Mouse (Mus musculus) ovary, postnatal 36 days (tissue): ENCODE data around the gene Mcm9.

Source experiments
- DNase-seq: peaks from one replicate; pipeline ENCODE4 v3.0.0; 2022; ENCODE audit warnings: low spot score, mixed read lengths

The Mcm9 gene

DNA sequence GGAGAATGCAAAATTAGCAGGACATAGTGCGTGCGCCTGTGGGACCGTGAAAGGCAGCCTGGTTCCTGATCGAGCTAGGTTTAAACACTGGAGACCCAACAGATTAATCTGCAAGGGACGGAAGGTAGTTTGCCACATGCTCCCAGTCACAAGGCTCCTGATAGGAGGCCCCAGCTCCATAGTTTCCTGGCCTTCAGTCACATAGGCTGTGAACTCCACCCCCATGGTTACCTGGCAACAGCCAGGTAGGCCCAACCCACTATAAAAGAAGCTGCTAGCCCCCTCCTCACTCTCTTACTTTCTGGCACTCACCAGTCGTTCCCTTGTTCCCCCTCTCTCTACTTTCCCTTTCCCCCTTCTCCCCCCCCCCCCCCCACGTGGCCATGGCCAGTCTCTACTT, 50.1 kb downstream of the Mcm9 start:
- peak; percentile 14 for DNase-seq

DNA sequence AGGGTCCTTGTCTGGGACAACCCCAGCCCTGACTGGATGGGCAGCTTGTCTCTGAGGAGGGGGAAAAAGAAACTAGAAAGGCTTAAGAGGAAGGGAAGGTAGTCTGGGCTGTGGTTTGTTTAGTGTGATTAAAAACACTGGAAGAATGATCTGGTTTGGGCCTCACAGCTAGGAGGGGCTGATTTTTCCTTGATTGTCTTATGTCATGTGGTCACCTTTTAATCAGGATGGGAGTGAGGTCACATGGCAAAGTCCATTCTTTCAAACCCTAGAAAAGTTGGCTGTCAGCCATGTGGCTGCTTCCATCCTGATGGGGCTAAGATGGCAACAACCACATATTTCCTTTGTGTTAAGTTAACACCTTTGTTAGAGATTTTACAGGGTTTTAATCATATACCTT, 61.7 kb downstream of the Mcm9 start:
- no peak for DNase-seq

DNA sequence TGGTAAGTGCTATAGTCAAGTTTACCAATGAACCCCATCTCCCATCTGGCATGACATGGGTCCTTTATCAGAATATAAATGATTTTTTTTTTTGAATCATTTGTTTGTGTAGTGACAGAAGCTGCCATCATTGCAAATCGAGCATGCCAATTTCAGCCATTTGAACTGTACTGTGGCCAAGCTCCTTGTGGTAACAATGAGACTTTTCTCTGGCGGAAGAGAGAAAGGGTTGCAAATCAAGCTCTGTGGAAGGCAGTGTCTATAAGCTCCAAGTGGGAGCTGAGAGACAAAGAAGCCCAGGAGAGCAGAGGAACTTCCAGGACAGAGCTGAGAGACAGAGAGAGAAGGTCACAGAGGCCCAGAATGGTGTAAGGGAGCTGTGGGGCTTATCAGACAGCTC, 64.7 kb downstream of the Mcm9 start:
- DNase-seq = no peak

DNA sequence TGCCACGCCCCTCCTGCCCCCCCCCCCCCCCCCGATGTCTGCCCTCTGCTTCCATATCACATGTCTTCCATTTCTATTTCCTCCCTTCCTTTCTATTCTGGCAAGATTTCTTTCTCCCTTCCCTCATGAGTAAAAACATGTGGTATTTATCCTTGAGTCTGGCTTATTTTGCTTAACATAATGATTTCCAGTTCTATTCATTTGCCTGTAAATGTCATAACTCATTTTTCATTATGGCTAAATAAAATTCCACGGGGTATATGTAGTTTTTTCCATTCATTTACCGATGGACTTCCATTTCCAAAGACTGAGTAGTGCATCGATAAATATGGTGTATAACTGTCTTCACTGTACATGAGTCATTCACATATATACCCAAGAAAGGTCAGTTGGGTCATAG, 68.2 kb downstream of the Mcm9 start:
- DNase-seq = no peak

DNA sequence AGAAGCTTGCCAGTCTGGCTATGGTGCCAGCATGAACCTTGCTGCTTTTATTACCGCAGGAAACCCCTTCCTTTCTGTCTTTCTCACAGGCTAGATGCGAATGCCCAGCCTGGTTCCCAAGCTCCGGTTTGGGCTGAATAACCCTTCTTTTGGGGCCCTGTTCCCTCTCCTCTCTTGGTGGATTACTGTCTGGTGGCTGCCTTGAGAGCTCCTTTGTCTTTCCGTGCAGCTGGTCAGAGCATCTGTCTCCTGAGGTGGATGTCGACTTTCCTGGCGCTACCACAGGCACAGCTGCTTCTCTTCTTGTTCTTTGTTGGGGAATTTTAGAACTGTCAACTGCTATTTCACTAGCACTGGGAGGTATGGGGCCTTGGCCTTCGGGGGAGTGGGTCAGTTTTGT, 92.6 kb downstream of the Mcm9 start:
- no peak for DNase-seq

DNA sequence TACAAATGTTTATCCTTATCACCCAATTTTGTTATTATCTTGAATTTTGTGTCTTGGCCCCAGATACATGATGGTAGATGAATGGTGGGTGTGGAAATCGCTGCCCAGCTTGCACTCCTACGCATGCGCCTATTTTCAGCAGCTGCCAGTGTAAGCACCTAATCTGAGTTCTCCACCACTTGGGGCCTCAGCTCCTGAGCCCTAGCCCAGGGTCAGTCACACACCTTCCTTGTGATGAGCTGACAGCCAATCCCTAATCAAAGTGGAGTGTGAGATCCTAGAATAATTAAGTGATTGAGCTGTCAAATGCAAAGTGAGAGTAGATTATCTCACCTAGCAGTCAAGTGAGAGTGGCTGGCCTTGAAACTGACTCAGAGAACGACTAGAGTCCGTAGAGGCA, 97.9 kb downstream of the Mcm9 start:
- no peak for DNase-seq

DNA sequence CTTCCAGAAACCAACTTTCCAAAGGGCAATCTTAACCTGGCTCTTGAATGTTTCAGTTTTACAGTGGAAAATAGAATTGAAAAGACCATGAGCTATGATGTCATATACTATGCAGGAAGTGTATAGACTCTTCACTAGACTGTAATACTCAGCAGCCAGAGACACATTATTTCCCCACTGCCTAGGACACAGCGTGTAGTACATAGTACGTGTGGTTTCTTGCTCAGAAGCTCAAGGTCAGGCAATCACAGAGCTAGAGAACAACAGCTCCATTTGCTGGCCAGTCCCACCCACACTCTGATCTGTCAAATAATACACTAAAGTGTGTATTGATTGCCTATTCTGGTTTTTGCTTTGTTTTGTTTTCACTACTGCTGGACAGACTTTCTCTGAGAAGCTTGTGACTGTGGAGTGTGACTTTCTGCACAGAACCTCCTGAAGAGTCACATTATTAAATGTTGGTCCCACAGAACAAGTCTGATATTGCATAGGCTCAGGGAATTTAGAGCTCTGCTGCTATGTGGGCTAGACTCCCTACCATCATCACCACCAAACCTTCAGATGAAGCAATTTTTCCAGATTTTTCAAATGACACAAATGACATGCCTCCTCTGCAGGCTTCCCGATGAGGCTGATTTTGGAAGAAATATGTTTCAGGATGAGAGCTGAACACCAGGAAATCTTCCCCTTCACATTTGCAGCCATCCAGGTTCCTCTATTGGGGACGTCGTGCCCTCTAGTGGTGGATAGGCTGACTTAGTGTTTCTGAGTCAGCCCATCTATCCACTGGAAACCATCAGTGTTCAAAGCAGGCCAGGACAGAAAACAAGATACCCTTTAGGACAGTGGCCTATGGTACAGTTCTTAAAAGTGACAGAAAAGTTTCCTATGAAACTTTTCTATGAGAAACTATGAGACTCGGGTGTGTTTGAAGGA, 102.1 kb downstream of the Mcm9 start:
- DNase-seq = peak; percentile 44

DNA sequence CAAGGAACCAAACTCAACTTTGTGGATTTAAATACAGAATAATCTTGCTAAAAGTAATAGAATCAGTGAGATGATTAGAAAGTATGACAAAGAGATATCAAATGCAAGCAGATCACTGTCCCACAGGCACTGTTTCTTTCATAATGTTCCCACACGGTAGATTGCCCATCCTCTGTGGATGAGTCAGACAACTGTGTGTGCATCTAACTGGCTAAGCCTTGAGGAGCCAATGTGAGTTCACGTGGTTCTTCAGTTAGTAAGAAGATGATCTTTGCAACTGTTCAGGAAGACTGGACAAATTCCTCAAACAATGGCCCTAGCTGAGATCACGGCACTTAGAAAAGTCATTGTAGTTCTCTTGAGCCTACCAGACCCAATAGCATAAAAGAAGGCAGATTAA, 102.9 kb downstream of the Mcm9 start:
- no peak for DNase-seq

DNA sequence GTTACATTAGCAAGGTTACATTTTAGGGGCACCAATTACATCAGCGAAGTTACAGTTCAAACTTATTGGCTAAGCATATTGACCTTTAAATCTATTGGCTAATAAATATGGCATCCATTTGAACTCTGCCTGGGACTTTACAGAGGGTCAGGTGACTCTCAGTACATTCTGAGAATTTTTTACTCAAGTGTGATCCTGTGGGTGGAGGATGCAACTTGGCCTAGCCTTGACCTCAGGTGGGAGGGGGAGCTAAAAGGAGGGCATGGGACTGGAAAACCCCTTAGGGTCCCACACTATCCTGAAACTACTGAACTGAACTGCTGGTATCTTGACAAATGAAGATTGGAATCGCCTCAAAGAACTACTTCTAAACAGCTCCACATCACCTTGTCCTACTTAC, 103.9 kb downstream of the Mcm9 start:
- no peak for DNase-seq

DNA sequence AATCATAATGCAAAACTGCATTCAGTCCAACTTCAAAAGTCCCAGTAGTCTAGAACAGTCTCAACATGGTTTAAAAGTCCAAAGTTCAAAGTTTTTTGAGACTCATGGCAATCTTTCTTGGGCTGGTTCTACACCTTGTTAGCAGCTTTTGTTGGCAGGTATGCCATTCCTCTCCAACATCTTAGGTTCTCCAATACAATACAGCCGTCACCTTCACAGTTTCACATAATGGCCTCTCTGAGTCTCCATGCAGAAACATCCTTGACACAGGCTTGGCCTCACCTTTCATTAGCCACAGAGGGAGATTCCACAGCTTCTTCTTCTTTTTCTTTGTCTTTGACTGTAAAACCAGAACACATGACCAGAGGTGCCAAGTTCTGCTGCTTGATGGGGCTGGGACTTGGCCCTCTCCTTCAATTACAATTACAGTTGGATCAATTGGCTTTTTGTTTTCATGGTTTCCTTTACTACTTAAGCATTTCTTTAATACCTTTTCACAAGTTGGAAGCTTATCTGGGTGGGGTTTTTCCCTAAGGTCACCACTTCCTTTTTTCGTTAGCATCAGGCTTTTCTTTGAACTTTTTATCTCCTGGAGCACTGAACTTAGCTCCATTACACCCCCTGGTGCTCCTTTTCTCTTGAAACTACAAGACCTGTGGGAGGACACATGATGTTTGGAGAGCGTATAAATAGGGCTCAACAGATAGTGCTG, 104.8 kb downstream of the Mcm9 start:
- DNase-seq = no peak

DNA sequence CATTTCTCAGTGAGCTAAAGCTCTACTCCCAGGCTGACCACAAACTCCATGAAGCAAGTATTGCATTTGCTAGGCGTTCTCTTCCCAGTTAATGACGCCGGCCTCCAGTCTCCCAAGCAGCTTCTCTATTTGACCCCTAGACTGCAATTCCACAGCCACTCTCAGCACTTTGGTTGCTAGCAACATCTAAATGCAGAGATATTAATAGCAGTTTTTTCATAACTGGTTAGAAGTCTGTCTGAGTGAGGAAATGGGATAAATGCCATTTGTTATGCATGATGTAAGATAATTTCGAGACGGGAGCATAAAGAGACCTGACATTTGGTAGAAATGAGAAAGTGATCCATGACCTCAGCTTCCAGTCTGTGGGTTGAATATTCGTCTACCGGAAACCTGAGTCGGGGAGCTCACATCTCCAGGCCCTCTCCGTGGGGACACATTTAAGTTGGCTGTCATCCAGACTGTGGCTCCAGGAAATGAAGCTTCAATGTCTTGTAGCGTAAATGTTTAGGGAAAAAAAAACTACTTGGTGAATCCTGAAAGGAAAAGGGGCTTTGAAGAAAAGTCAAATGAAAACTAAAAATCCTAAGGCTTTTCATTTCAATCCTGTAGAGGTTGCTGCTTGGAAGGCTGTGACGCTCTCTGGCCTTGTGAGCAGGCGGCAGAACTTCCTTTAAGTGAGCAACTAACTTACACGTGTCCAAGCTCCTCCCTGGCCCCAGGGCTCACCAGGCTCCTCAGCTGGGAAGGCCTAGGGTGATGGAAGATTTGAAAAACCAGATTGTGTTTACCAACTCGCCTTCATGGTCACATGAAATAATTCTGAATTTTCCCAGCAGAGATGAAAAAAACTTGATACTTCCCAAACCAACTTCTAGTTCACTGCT, 110.9 kb downstream of the Mcm9 start:
- DNase-seq = no peak

DNA sequence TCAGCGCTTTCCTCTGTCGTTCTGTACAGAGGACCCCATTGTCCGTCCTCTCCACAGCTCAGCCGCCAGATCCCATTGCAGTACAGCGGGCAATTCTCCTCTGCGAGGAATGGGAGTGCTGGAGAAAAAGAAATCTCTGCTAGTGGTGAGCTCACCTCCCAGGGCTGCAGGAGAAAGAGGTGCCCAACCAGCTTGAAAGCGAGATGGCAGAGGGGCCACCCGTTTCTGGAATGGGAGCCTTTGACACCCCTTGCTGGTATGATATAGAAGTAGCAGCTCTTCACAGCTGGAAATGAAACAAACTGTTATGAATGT, 111.7 kb downstream of the Mcm9 start:
- no peak for DNase-seq

DNA sequence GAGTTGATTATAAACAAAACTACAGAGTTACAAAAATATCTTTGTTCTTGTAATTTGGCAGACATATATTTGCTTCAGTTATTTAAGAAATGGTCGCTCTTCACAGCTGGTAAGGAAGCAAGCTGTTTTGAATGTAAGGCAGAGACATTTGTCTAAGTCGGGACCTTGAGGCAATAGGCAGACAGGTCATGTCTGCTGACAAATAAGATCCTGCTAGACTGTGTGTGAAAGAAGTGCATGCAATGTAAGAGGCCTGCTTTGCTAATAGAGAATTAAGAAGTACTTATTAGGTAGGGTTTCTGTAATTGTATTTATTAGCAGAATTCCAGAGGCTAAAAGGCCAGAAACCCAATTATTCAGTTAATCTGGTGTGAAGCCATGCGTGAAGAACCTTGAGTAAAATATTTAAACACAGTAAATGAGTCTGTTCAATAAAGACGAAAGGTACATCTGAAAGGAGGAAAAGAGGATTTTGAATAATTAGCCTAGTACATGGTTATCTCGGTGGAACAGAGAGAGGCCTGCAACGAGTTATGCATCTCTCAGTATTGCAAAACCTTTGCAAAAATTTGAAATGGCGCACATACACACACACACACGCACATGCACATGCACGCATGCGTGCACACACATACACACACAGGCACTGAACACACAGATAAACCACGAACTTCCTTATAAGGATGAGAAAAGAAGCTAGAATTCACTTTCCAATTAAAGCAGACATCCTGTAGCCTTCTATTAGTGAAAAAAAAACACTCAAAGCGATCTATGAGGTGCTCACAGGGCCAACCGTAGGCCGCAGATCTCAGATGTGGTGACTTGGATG, 112.3 kb downstream of the Mcm9 start:
- DNase-seq = no peak

DNA sequence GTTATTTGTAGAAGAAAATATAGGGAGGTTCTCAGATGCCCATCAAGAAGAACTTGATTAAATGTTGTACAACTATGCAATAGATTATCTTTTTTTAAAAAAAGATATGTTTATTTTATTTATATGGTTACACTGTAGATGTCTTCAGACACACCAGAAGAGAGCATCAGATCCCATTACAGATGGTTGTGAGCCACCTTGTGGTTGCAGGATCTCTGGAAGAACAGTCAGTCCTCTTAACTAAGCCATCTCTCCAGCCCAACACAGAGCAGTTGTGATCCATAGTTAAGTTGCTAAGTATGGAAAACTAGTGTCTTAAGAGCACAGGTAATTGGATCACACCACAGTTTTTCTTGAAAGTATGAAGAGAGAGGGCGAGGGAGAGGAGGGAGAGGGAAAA, 117.7 kb downstream of the Mcm9 start:
- no peak for DNase-seq

DNA sequence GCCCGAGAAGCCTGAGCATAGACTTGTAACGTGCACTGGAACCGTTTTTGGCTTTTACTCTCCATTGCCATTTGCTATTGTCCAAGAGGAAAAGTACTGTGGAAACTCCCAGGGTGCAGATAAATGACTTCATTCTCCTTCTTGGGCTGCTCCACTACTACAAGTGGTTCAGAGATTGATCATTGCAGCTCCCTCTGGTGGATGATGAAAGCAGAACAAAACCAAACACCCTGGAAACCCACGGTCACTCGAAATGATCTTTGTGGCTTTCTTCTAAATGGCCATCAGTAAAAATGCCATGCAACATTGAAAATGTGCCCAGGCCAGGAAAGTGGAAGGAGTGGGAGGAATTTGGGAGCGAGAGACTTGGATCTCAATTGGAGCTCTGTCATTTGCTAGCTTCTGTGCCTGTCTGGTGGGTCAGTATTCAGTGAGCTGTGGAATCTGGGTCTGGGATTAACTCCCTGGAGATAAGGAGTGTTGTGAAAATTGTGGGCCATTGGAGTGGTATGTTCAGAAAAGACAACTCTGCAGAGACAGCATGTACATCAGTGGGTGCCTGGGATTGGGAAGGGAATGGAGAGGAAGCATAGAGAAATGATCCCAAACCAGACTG, 121.0 kb downstream of the Mcm9 start:
- no peak for DNase-seq

DNA sequence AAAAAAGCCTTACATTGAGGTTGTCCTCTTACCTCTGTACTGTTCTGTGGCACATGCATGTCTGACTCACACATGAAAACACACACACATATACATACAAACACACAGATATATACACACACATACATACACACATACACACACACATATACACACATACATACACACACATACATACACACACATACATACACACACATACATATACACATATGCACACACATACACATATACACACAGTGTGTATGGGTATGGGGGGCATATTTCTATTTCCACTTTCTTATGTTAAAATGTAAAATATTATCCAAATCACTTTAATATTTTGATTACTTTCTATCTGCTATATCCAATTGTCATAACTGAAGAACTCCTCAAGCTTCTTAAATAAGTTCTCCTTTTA, 121.6 kb downstream of the Mcm9 start:
- no peak for DNase-seq

DNA sequence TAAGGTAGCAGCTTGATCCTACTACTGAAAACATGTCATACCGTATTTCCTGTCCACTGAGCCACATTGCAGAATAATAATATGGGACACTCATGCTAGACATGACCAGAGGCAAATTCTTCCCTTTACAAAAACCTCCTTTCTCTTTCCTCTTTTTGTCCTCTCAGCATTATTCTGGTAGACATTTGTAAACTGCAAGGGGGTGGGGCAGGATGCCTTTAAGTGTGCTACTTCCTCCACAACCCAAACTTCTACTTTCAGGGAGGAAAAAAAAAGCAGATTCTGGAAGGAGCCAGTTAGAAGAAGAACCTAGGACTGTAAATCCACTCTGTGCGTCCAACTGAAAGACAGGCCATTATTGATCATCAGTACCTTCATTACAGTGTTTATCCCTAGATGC, 124.7 kb downstream of the Mcm9 start:
- DNase-seq = no peak

DNA sequence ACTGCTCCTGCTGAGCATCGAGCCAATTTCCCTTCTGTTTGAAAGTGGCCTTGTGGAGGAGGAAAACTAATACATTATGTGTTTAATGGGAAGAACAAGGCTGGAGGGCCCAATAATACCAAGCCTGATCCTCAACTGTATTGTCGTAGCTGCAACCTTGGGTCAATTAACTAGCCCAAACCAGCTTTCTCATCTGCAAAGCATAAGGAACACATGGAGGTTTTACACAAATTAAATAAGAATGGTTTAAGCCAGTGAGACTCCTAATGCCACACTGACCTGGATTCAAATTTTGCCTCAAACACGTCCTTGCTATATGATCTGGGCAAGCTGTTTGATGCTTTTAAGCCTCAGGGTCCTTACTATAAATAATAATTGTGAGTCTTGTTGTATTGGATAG, 125.2 kb downstream of the Mcm9 start:
- DNase-seq = no peak

DNA sequence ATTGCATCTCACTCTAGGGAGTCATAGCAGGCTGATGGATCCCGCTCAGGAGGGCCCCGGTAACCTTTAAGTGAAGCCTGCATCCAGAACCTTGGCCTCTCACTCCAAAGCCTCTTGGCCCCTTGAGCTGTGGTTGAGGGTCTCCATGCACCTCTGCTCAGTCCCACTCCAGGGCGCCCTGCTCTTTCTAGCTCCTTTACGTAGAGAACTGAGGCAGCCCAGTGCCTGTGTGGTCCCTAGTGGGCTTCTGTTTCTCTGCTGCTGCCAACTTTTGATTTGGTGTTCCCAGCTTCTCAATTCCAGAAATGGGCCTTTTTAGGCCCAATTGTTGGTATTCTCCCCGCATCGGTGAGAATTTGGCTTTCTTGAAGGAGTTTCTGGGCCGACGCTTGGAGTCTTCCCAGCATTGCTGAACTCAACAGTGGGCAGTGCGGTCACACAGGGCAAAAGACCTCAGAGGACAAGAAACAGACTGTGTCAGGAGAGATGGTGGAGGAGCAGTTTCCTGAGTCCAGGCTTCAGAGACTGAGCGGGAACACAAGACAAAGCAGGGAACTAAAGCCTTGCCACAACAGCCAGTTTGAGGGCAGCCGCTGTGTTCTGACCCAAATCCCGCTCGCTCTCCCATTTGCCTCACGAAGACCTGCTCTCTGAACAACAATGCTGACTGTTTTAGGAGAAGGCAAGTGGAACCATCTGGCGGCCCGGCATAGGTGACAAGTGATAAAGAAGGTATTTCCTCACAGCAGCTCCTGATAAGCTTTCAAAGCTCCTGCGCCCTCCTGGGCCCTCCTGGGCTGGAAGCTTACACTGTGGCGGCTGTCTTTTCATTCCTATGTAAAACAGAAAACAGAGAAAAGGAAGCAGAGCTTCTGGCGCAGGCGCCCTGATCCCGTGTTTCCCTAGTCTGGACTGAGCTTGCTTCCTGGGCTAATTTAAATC, 127.1 kb downstream of the Mcm9 start:
- no peak for DNase-seq

DNA sequence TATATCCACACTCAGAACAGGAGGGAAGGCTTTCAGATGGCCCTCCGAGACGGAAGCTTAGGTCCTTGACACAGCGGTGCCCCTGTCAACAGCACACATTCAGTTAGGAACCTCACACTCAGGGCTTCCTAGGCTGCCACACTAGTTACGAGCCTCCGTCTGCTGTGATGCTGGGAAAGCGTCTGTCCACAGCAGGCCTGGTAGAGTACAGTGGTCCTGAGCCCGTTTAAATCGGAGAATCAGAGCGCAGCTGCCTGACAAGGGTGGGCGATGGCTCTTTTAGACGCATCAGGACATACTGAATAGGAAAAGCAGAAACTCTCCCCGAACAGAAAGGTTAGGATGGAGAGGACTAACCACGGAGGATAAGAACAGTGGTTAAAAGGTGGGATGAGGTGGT, 127.8 kb downstream of the Mcm9 start:
- no peak for DNase-seq
